ENCODE assay signal across 19 mouse cellular contexts in genomic region chr17:45828284-45828824, GRCm38 (mm10).
DNase-seq lines count a peak whose midpoint lies in the region; ATAC-seq and TF ChIP-seq lines count a peak whose summit lies in the region.
"Had no signal": no experiment of that assay in that cellular context is flagged by ENCODE, and none has a peak within 500 bp of the region (broad histone marks: within the 10 kb centered on the region; RNA-seq: fewer than 3 reads in every experiment).

No protein-coding gene starts in this region.

- H3K27ac ChIP-seq in hindbrain, embryonic 10.5 days: 0 out of 2 replicates have a peak overlapping the region, but pooled peaks have one; percentile 9
- no peak overlapping the region for H3K27ac ChIP-seq in hindbrain, embryonic 13.5 days
- no peak overlapping the region for H3K27ac ChIP-seq in embryonic facial prominence, embryonic 15.5 days (replicated peaks)
- no peak overlapping the region for H3K27ac ChIP-seq in stomach, postnatal 0 days (replicated peaks)
- no peak overlapping the region for H3K27ac ChIP-seq in forebrain, embryonic 15.5 days (replicated peaks)
- H3K27ac ChIP-seq: left cerebral cortex, adult 2 months; liver, embryonic 15.5 days; lung, embryonic 15.5 days; midbrain, embryonic 12.5 days; stomach, embryonic 15.5 days had no signal

- ATAC-seq in hindbrain, embryonic 13.5 days (ENCODE audit: low FRiP score): no peak
- ATAC-seq in embryonic facial prominence, embryonic 15.5 days (ENCODE audit: insufficient number of reproducible peaks, low FRiP score, low TSS enrichment, low read depth): peak; percentile 34; the same call in 1 of the 2 replicates
- ATAC-seq in megakaryocyte-erythroid progenitor cell, adult 5-6 weeks (replicated peaks; ENCODE audit: low FRiP score, low TSS enrichment, poor library complexity, severe bottlenecking): peak; percentile 60; the same call in 1 of the 2 replicates
- no peak for ATAC-seq in stomach, postnatal 0 days (ENCODE audit: low FRiP score, low TSS enrichment)
- ATAC-seq in forebrain, embryonic 15.5 days (replicated peaks): no peak

- no peak overlapping the region for H3K4me3 ChIP-seq in hindbrain, embryonic 10.5 days
- H3K4me3 ChIP-seq in hindbrain, embryonic 13.5 days: no peak overlapping the region
- H3K4me3 ChIP-seq in embryonic facial prominence, embryonic 15.5 days (replicated peaks): no peak overlapping the region
- H3K4me3 ChIP-seq in stomach, postnatal 0 days (ENCODE audit: low read depth, low read length): no peak overlapping the region
- no peak overlapping the region for H3K4me3 ChIP-seq in forebrain, embryonic 15.5 days
- H3K4me3 ChIP-seq: left cerebral cortex, adult 2 months; liver, embryonic 15.5 days; lung, embryonic 15.5 days; midbrain, embryonic 12.5 days; stomach, embryonic 15.5 days had no signal

- DNase-seq in hindbrain, embryonic 10.5 days (ENCODE audit: low spot score): no peak
- peak; percentile 78 for DNase-seq in 3T3-L1 (ENCODE audit: low read depth, low spot score)
- no peak for DNase-seq in stomach, postnatal 0 days (ENCODE audit: low spot score)
- DNase-seq: adrenal gland, postnatal 25 days; cerebellum, adult 9-10 months; kidney, adult 11 months; kidney, postnatal 4 days; layer of hippocampus, adult 9-11 months; liver; lung, postnatal 4 days had no signal

- TF ChIP-seq EP300 in stomach, postnatal 0 days (optimal IDR thresholded peaks at IDR 0.05): no peak

- no peaks in the 10 kb centered on the region for H3K27me3 ChIP-seq in hindbrain, embryonic 10.5 days (ENCODE audit: insufficient read depth, poor library complexity, severe bottlenecking)
- H3K27me3 ChIP-seq in hindbrain, embryonic 13.5 days: no peaks in the 10 kb centered on the region
- no peaks in the 10 kb centered on the region for H3K27me3 ChIP-seq in embryonic facial prominence, embryonic 15.5 days
- H3K27me3 ChIP-seq in stomach, postnatal 0 days (ENCODE audit: control insufficient read depth, insufficient read depth, low read length): no peaks in the 10 kb centered on the region
- no peaks in the 10 kb centered on the region for H3K27me3 ChIP-seq in forebrain, embryonic 15.5 days
- H3K27me3 ChIP-seq: liver, embryonic 15.5 days; lung, embryonic 15.5 days; midbrain, embryonic 12.5 days; stomach, embryonic 15.5 days had no signal

- H3K9ac ChIP-seq in hindbrain, embryonic 13.5 days: no peak overlapping the region
- H3K9ac ChIP-seq in embryonic facial prominence, embryonic 15.5 days: no peak overlapping the region
- no peak overlapping the region for H3K9ac ChIP-seq in stomach, postnatal 0 days (ENCODE audit: low read length)
- H3K9ac ChIP-seq in forebrain, embryonic 15.5 days (replicated peaks): no peak overlapping the region
- H3K9ac ChIP-seq: liver, embryonic 15.5 days; lung, embryonic 15.5 days; midbrain, embryonic 12.5 days; stomach, embryonic 15.5 days had no signal

- 90% methylated on average over 9 of the region's 9 CpGs for WGBS in hindbrain, embryonic 10.5 days
- 86% methylated on average over 9 of the region's 9 CpGs for WGBS in hindbrain, embryonic 13.5 days
- 76% methylated on average over 9 of the region's 9 CpGs for WGBS in embryonic facial prominence, embryonic 15.5 days
- WGBS in stomach, postnatal 0 days: 81% methylated on average over 9 of the region's 9 CpGs
- 86% methylated on average over 9 of the region's 9 CpGs for WGBS in forebrain, embryonic 15.5 days

- H3K4me2 ChIP-seq in hindbrain, embryonic 13.5 days: no peak overlapping the region
- no peak overlapping the region for H3K4me2 ChIP-seq in embryonic facial prominence, embryonic 15.5 days (replicated peaks)
- H3K4me2 ChIP-seq in stomach, postnatal 0 days (replicated peaks; ENCODE audit: low read depth): no peak overlapping the region
- no peak overlapping the region for H3K4me2 ChIP-seq in forebrain, embryonic 15.5 days (replicated peaks)
- H3K4me2 ChIP-seq: liver, embryonic 15.5 days; lung, embryonic 15.5 days; midbrain, embryonic 12.5 days; stomach, embryonic 15.5 days had no signal

- H3K9me3 ChIP-seq in hindbrain, embryonic 10.5 days: peaks cover 18% of the 10 kb centered on the region
- H3K9me3 ChIP-seq in hindbrain, embryonic 13.5 days: peaks cover 15% of the 10 kb centered on the region; the same call in 1 of the 2 replicates
- 0 out of 2 replicates have a peak, but pooled peaks cover 9% of the 10 kb centered on the region for H3K9me3 ChIP-seq in embryonic facial prominence, embryonic 15.5 days (replicated peaks)
- no peaks in the 10 kb centered on the region for H3K9me3 ChIP-seq in stomach, postnatal 0 days (ENCODE audit: control insufficient read depth, low read length)
- H3K9me3 ChIP-seq in forebrain, embryonic 15.5 days: peaks cover 8% of the 10 kb centered on the region; the same call in 1 of the 2 replicates
- H3K9me3 ChIP-seq: lung, embryonic 15.5 days had no signal

- TF ChIP-seq CTCF in stomach, postnatal 0 days (IDR thresholded peaks at IDR 0.05; ENCODE audit: low read depth): no peak

- no peaks in the 10 kb centered on the region for H3K36me3 ChIP-seq in hindbrain, embryonic 10.5 days
- no peaks in the 10 kb centered on the region for H3K36me3 ChIP-seq in hindbrain, embryonic 13.5 days
- H3K36me3 ChIP-seq in embryonic facial prominence, embryonic 15.5 days: no peaks in the 10 kb centered on the region
- H3K36me3 ChIP-seq in stomach, postnatal 0 days (ENCODE audit: control insufficient read depth, insufficient read depth, low read length): no peaks in the 10 kb centered on the region
- no peaks in the 10 kb centered on the region for H3K36me3 ChIP-seq in forebrain, embryonic 15.5 days
- H3K36me3 ChIP-seq: liver, embryonic 15.5 days; lung, embryonic 15.5 days; midbrain, embryonic 12.5 days; stomach, embryonic 15.5 days had no signal

- H3K4me1 ChIP-seq in hindbrain, embryonic 10.5 days (replicated peaks): peaks cover 13% of the 10 kb centered on the region
- peaks cover 9% of the 10 kb centered on the region for H3K4me1 ChIP-seq in hindbrain, embryonic 13.5 days (replicated peaks)
- peaks cover 16% of the 10 kb centered on the region; the same call in 1 of the 2 replicates for H3K4me1 ChIP-seq in embryonic facial prominence, embryonic 15.5 days
- H3K4me1 ChIP-seq in stomach, postnatal 0 days (replicated peaks; ENCODE audit: control insufficient read depth, insufficient read depth): no peaks in the 10 kb centered on the region
- peaks cover 8% of the 10 kb centered on the region; the same call in 1 of the 2 replicates for H3K4me1 ChIP-seq in forebrain, embryonic 15.5 days
- H3K4me1 ChIP-seq: liver, embryonic 15.5 days had no signal

Comparison
In these comparisons a context has a peak if more than half of its experiments do, and no peak if none do; other contexts are left out.
1. ATAC-seq: peak in embryonic facial prominence, embryonic 15.5 days (single experiment) and megakaryocyte-erythroid progenitor cell, adult 5-6 weeks (single experiment); none in hindbrain, embryonic 13.5 days (single experiment), stomach, postnatal 0 days (single experiment) and forebrain, embryonic 15.5 days (single experiment).